Mouse (Mus musculus): Measurements from ENCODE around the gene Ece2.

- TF ChIP-seq CTCF (IDR thresholded peaks at IDR 0.05; ENCODE audit: extremely low read depth, insufficient read depth, low read length) (no peak), POLR2A (IDR thresholded peaks at IDR 0.05; ENCODE audit: extremely low read depth, insufficient read depth, low read length) (no peak)
Observed at GRCm38 (mm10) chr16:20653315-20653714, 23.7 kb downstream of the Ece2 start.

All from cortical plate, adult 2 months (tissue).